Mouse (Mus musculus) forebrain, postnatal 0 days (tissue): Measurements from ENCODE around the gene Sesn1. TPM values are rescaled to one million over a fixed set of nuclear protein-coding genes. Genes with fewer than 3 reads are reported as not detected.

Experiments
- ATAC-seq: fragments of 200-750 bp; cut with Nextera tagmentation; 2 replicates; pipeline ENCODE4 v1.8.0; 2017; ENCODE audit warnings: mild to moderate bottlenecking, moderate library complexity
- DNase-seq: peaks from one replicate; pipeline ENCODE4 v3.0.0-alpha.2; 2015
- H3K27ac ChIP-seq: fragments of 300-500 bp; sonication (generic); 2 replicates; pipeline ENCODE4 v1.5.1; 2014; ENCODE audit warnings: low read depth, mild to moderate bottlenecking, antibody characterized with exemption, low read length, moderate library complexity, mixed read lengths
- H3K27me3 ChIP-seq: fragments of 300-500 bp; sonication (generic); 2 replicates; pipeline ENCODE4 v1.6.1; 2014; ENCODE audit warnings: mild to moderate bottlenecking, low read length, mixed read lengths; ENCODE audit not compliant: insufficient read depth
- H3K36me3 ChIP-seq: fragments of 300-500 bp; sonication (generic); 2 replicates; pipeline ENCODE4 v1.6.1; 2014; ENCODE audit warnings: mild to moderate bottlenecking, moderate library complexity; ENCODE audit not compliant: insufficient read depth
- H3K4me1 ChIP-seq: fragments of 300-500 bp; sonication (generic); 2 replicates; pipeline ENCODE4 v1.6.1; 2014; ENCODE audit warnings: antibody characterized with exemption; ENCODE audit not compliant: insufficient read depth
- H3K4me2 ChIP-seq: fragments of 300-500 bp; sonication (generic); 2 replicates; pipeline ENCODE4 v1.6.1; 2014; ENCODE audit warnings: low read depth, mild to moderate bottlenecking, moderate library complexity
- H3K4me3 ChIP-seq: fragments of 300-500 bp; sonication (generic); 2 replicates; pipeline ENCODE4 v1.5.1; 2014; ENCODE audit warnings: low read depth, low read length, mixed read lengths
- H3K9ac ChIP-seq: fragments of 300-500 bp; sonication (generic); 2 replicates; pipeline ENCODE4 v1.6.1; 2014; ENCODE audit warnings: mild to moderate bottlenecking
- H3K9me3 ChIP-seq: fragments of 300-500 bp; sonication (generic); 2 replicates; pipeline ENCODE4 v1.6.1; 2016; ENCODE audit warnings: low read length
- CTCF ChIP-seq: sonication (generic); IDR thresholded peaks from 2 replicates; pipeline ENCODE4 v1.5.1; 2016; ENCODE audit warnings: antibody characterized with exemption, control low read depth, low read depth
- WGBS: fragments of 180-500 bp; shearing (Covaris S2); extraction: QIAGEN DNeasy Blood & Tissue Kit; methylation state at CpG from one replicate; pipeline ENCODE4 v1.1.7; 2014; 5-methylcytosine and 5-hydroxymethylcytosine counted together
- polyA plus RNA-seq: library from polyadenylated mRNA; unstranded; fragments of >200 nt; fragmentation: Nextera tagmentation; extraction: Ambion mirVana; gene quantifications from 2 replicates; pipeline ENCODE4 v1.2.1, GENCODE M21; 2015
- total RNA-seq: library from RNA; depleted of rRNA; stranded (reverse); fragments of >200 nt; gene quantifications from 2 replicates; pipeline ENCODE4 v1.2.3, GENCODE M21; 2014

The Sesn1 gene
- total and polyA plus RNA-seq, 2 experiments from 2014 or later = 34.0 to 43.4 TPM

DNA sequence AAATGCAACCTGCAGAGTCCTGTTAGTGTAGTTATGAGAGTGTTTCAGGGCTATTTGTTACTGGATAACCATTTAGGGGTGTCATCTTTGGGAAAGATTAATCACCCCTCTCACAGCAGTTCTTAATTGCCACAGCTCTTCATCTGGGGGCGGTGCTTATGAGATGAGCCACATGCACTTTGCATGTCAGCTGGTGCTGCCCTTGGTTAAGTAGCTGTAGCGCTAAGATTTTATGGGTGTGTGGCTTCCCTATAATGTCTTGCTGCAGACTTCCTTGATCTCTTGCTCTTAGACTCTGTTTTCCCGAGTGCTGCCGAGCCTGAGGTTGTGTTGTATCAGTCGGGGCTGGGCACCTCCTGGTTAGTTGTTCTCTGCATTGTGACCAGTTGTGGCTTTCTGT is 58.2 kb downstream of the Sesn1 start:
- peaks cover 6% of the 10 kb centered on the region; the same call in 1 of the 2 replicates for H3K4me1 ChIP-seq
- H3K27ac ChIP-seq = no peak overlapping the region
- no peak overlapping the region for H3K9ac ChIP-seq
- H3K27me3 ChIP-seq = no peaks in the 10 kb centered on the region
- 81% methylated on average over 5 of the region's 5 CpGs for WGBS
- no peaks in the 10 kb centered on the region for H3K9me3 ChIP-seq
- TF ChIP-seq CTCF = no peak
- H3K4me3 ChIP-seq = no peak overlapping the region
- no peak overlapping the region for H3K4me2 ChIP-seq
- ATAC-seq = no peak
- DNase-seq = no peak
- no peaks in the 10 kb centered on the region for H3K36me3 ChIP-seq

DNA sequence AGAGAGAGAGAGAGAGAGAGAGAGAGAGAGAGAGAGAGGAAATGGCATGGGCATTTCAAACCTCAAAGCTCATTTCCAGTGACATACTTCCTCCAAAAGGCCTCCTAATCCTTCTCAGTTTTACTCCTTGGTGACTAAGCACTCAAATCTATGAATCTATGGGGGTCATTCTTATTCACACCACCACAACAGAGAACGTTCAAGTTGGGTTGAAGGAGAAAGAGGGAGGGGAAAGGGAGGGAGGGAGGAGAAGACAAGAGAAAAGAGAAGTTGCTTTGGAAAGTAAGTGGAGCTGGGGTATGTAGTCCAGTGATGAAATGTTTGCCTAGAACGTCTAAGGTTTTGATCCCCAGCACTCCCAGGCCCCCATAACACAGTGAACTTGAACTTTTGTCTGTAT is 60.4 kb downstream of the Sesn1 start:
- ATAC-seq = no peak
- TF ChIP-seq CTCF = no peak
- H3K27ac ChIP-seq = no peak overlapping the region
- no peak overlapping the region for H3K4me3 ChIP-seq
- no peak for DNase-seq
- no peak overlapping the region for H3K4me2 ChIP-seq
- H3K9ac ChIP-seq = no peak overlapping the region
- no peaks in the 10 kb centered on the region for H3K9me3 ChIP-seq
- no peaks in the 10 kb centered on the region for H3K36me3 ChIP-seq
- peaks cover 6% of the 10 kb centered on the region; the same call in 1 of the 2 replicates for H3K4me1 ChIP-seq
- 46% methylated on average over 2 of the region's 2 CpGs for WGBS
- no peaks in the 10 kb centered on the region for H3K27me3 ChIP-seq

DNA sequence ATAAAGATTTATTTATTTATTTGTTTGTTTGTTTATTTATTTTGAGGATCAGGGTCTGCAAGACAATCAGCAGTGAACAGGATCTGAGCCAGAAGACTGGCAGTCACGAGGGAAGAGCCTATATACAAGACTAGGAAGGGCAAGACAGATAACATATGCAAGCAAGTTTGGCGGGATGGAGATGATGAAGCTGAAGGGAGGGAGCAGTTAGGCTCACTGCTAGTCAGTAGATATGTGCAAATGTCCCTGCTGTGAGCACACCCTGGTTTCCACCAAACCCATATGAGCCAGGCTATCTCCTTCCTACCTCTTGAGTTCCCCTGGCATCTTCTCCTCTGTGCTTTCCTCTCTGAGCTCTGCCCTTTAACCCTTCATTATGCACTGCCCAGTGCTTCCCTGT is 61.8 kb downstream of the Sesn1 start:
- H3K36me3 ChIP-seq = no peaks in the 10 kb centered on the region
- DNase-seq = no peak
- no peaks in the 10 kb centered on the region for H3K9me3 ChIP-seq
- H3K27ac ChIP-seq = no peak overlapping the region
- no peak for TF ChIP-seq CTCF
- WGBS = 64% methylated on average over 2 of the region's 2 CpGs
- H3K4me2 ChIP-seq = no peak overlapping the region
- no peaks in the 10 kb centered on the region for H3K27me3 ChIP-seq
- H3K9ac ChIP-seq = no peak overlapping the region
- H3K4me1 ChIP-seq = peaks cover 2% of the 10 kb centered on the region; the same call in 1 of the 2 replicates
- ATAC-seq = no peak
- H3K4me3 ChIP-seq = no peak overlapping the region

- ATAC-seq = no peak
These were observed 65.9 kb downstream of the Sesn1 start for GRCm38 (mm10) chr10:41875624-41876023.

DNA sequence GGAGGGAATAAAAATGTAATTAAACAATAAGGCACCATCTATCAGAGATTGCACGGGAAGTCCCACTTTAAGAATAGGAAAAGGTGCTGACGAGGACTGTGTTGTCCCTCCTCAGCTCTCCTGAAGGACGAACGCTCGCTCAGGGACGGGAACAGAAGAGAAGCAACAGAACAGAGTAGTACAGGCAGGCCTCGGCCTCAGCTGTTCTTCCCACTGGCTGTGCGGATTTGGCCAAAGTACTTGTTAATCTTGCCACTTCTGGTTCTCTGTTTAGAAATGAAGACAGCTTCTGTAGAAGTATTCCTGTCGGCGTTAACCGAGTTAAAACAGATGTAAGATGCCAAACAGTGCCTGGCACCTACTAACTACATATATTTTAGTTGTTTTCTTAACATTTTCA is 68.6 kb downstream of the Sesn1 start:
- no peaks in the 10 kb centered on the region for H3K9me3 ChIP-seq
- TF ChIP-seq CTCF = no peak
- ATAC-seq = no peak
- H3K4me1 ChIP-seq = peaks cover 5% of the 10 kb centered on the region; the same call in 1 of the 2 replicates
- no peaks in the 10 kb centered on the region for H3K27me3 ChIP-seq
- no peaks in the 10 kb centered on the region for H3K36me3 ChIP-seq
- H3K27ac ChIP-seq = no peak overlapping the region
- no peak overlapping the region for H3K4me3 ChIP-seq
- DNase-seq = no peak
- no peak overlapping the region for H3K4me2 ChIP-seq
- WGBS = 77% methylated on average over 11 of the region's 11 CpGs
- H3K9ac ChIP-seq = no peak overlapping the region

More at GRCm38 (mm10) chr10:41875624-41876023, 65.9 kb downstream of the Sesn1 start:
- no peak overlapping the region for H3K4me2 ChIP-seq
- H3K4me3 ChIP-seq = no peak overlapping the region
- no peak for TF ChIP-seq CTCF
- no peaks in the 10 kb centered on the region for H3K27me3 ChIP-seq
- H3K27ac ChIP-seq = no peak overlapping the region
- peaks cover 5% of the 10 kb centered on the region; the same call in 1 of the 2 replicates for H3K4me1 ChIP-seq
- no peaks in the 10 kb centered on the region for H3K36me3 ChIP-seq
- H3K9me3 ChIP-seq = no peaks in the 10 kb centered on the region
- DNase-seq = no peak
- H3K9ac ChIP-seq = no peak overlapping the region

DNA sequence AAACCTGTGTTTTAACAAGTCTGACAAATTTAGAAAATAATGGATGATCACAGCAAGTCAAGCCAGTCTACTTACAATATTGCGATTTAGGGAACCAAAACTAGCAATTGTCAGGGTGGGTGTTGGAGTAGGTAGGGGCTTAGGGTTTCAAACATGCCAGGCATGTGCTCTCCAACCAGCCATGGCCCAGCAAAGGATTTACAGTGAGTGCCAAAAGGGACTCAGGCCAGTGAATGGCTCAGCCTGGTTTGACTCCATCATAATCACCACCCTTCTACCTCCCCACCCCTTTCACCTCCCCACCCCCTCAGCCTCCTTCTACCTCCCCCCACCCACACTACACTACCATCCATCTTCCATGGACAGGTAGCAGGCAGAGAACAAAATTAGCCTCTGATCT is 69.9 kb downstream of the Sesn1 start:
- no peak overlapping the region for H3K4me3 ChIP-seq
- peaks cover 5% of the 10 kb centered on the region; the same call in 1 of the 2 replicates for H3K4me1 ChIP-seq
- H3K27me3 ChIP-seq = no peaks in the 10 kb centered on the region
- H3K9ac ChIP-seq = no peak overlapping the region
- H3K4me2 ChIP-seq = no peak overlapping the region
- no peaks in the 10 kb centered on the region for H3K9me3 ChIP-seq
- no peak for TF ChIP-seq CTCF
- no peak overlapping the region for H3K27ac ChIP-seq
- no peaks in the 10 kb centered on the region for H3K36me3 ChIP-seq
- WGBS = 66% methylated on average over 1 of the region's 1 CpGs
- ATAC-seq (0 out of 2 replicates have a peak, but pooled peaks have one; percentile 20), DNase-seq (no peak)

DNA sequence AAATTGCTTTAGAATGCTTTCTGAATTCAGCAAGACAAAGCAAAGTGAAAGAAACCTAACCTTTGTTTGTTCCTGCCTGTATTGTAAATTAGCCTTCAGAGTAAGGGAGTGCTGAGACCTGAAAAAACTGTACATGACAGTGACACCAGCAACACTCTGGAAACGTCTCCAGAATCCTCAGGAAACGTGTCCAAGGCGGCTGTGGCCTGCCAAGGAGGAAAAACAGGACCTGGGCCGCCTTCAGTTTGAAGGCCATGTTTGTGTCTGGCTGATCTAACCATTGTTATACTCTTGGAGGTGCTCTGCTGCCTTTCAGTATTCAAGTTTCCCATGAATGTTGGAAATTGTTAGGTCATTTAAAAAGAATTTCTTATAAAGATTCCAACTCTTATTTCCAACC is 70.5 kb downstream of the Sesn1 start:
- no peak for ATAC-seq
- DNase-seq = no peak
- no peaks in the 10 kb centered on the region for H3K9me3 ChIP-seq
- no peaks in the 10 kb centered on the region for H3K36me3 ChIP-seq
- no peak overlapping the region for H3K4me2 ChIP-seq
- H3K27ac ChIP-seq = no peak overlapping the region
- TF ChIP-seq CTCF = no peak
- no peaks in the 10 kb centered on the region for H3K27me3 ChIP-seq
- H3K4me1 ChIP-seq = peaks cover 5% of the 10 kb centered on the region; the same call in 1 of the 2 replicates
- no peak overlapping the region for H3K9ac ChIP-seq
- WGBS = 44% methylated on average over 4 of the region's 4 CpGs
- H3K4me3 ChIP-seq = no peak overlapping the region
